Mouse (Mus musculus) CH12.LX (cell line): ENCODE data around the gene Trio. TPM values are rescaled to one million over a fixed set of nuclear protein-coding genes. Genes with fewer than 3 reads are reported as not detected.
A peak's percentile ranks its signal among the peaks of the same experiment; 100 is the strongest.

Experiments used
- DNase-seq: peaks from one replicate; pipeline ENCODE4 v3.0.0-alpha.2; 2013; ENCODE audit errors: extremely low read depth
- H3K27ac ChIP-seq: 2 replicates; pipeline ENCODE4 v1.5.1; 2012; ENCODE audit warnings: low read depth, mild to moderate bottlenecking, control low read depth, moderate library complexity; ENCODE audit not compliant: insufficient read depth
- H3K27me3 ChIP-seq: replicated peaks from 2 replicates; pipeline ENCODE3; 2012; ENCODE audit warnings: inconsistent platforms
- H3K36me3 ChIP-seq, 2 experiments: replicated peaks in 1 of 2; 2 replicates each; pipeline versions ENCODE3 to v1.6.1; 2012; ENCODE audit warnings: inconsistent platforms in 1 of 2, low read length in 1 of 2, mild to moderate bottlenecking in 1 of 2, mixed read lengths in 1 of 2, moderate library complexity in 1 of 2; ENCODE audit not compliant: control insufficient read depth in 1 of 2, insufficient read depth in 1 of 2
- H3K4me1 ChIP-seq, 2 experiments: 2 replicates each; pipeline ENCODE4 v1.6.1; 2012; ENCODE audit warnings: inconsistent platforms in 1 of 2, moderate library complexity in 1 of 2; ENCODE audit not compliant: insufficient read depth in 2 of 2, control insufficient read depth in 1 of 2
- H3K4me2 ChIP-seq: 2 replicates; pipeline ENCODE4 v1.6.1; 2012; ENCODE audit warnings: low read depth, mild to moderate bottlenecking, control low read depth; ENCODE audit not compliant: poor library complexity, insufficient read depth, severe bottlenecking
- H3K4me3 ChIP-seq, 3 experiments: fragments of 150-350 bp in 1 of 3; sonication (generic) in 1 of 3; replicated peaks in 1 of 3; 2 replicates each; pipeline versions ENCODE3 to v1.5.1; 2011 to 2012; ENCODE audit warnings: low read depth in 2 of 3, low read length in 2 of 3, mild to moderate bottlenecking in 2 of 3, moderate library complexity in 2 of 3, control low read depth in 1 of 3, improper control_type of control experiment in 1 of 3, inconsistent platforms in 1 of 3, mixed read lengths in 1 of 3; ENCODE audit not compliant: poor library complexity in 1 of 3
- H3K79me2 ChIP-seq: replicated peaks from 2 replicates; pipeline ENCODE4 v1.6.1; 2012; ENCODE audit warnings: mild to moderate bottlenecking, moderate library complexity; ENCODE audit not compliant: control insufficient read depth, poor library complexity, insufficient read depth, severe bottlenecking; ENCODE audit errors: extremely low read depth
- H3K9ac ChIP-seq: 2 replicates; pipeline ENCODE4 v1.6.1; 2012; ENCODE audit warnings: low read depth, mild to moderate bottlenecking, control low read depth, moderate library complexity; ENCODE audit not compliant: insufficient read depth
- H3K9me3 ChIP-seq: replicated peaks from 2 replicates; pipeline ENCODE3; 2012; ENCODE audit warnings: low read length, inconsistent platforms, mixed read lengths
- BHLHE40 ChIP-seq: IDR thresholded peaks from 2 replicates; pipeline ENCODE4 v1.6.1; 2011; ENCODE audit warnings: mild to moderate bottlenecking, low read depth, low read length, improper control_type of control experiment
- CTCF ChIP-seq, 2 experiments: IDR thresholded peaks in 1 of 2; conservative IDR thresholded peaks in 1 of 2; 2 replicates each; pipeline ENCODE4 v1.5.1; 2011 to 2012; ENCODE audit warnings: low read depth in 2 of 2, low read length in 2 of 2, improper control_type of control experiment in 1 of 2, inconsistent platforms in 1 of 2, mild to moderate bottlenecking in 1 of 2, moderate library complexity in 1 of 2
- EP300 ChIP-seq: IDR thresholded peaks from 2 replicates; pipeline ENCODE4 v1.6.1; 2011; ENCODE audit warnings: low read length, improper control_type of control experiment
- HCFC1 ChIP-seq: IDR thresholded peaks from 2 replicates; pipeline ENCODE4 v1.6.1; 2012; ENCODE audit warnings: low read depth, mild to moderate bottlenecking, inconsistent platforms, low read length, improper control_type of control experiment
- KAT2A ChIP-seq: IDR thresholded peaks from 2 replicates; pipeline ENCODE4 v1.6.1; 2012; ENCODE audit warnings: low read length, improper control_type of control experiment, inconsistent platforms; ENCODE audit not compliant: insufficient replicate concordance
- MAZ ChIP-seq: IDR thresholded peaks from 2 replicates; pipeline ENCODE4 v1.6.1; 2012; ENCODE audit warnings: low read depth, mild to moderate bottlenecking, inconsistent platforms, low read length, improper control_type of control experiment, moderate library complexity
- MEF2A ChIP-seq: IDR thresholded peaks from 2 replicates; pipeline ENCODE4 v1.6.1; 2014; ENCODE audit warnings: low read depth, mild to moderate bottlenecking, inconsistent platforms, low read length, improper control_type of control experiment, borderline replicate concordance
- MXI1 ChIP-seq: IDR thresholded peaks from 2 replicates; pipeline ENCODE4 v1.6.1; 2011; ENCODE audit warnings: mild to moderate bottlenecking, low read depth, low read length, improper control_type of control experiment
- MYC ChIP-seq: IDR thresholded peaks from 2 replicates; pipeline ENCODE4 v1.6.1; 2011; ENCODE audit warnings: low read depth, mild to moderate bottlenecking, improper control_type of control experiment, low read length
- NELFE ChIP-seq: IDR thresholded peaks from 2 replicates; pipeline ENCODE4 v1.6.1; 2011; ENCODE audit warnings: low read depth, low read length, improper control_type of control experiment
- POLR2A ChIP-seq: IDR thresholded peaks from 2 replicates; pipeline ENCODE4 v1.6.1; 2011; ENCODE audit warnings: low read depth, mild to moderate bottlenecking, improper control_type of control experiment, low read length
- POLR2AphosphoS2 ChIP-seq: IDR thresholded peaks from 2 replicates; pipeline ENCODE4 v1.6.1; 2011; ENCODE audit warnings: low read depth, low read length, improper control_type of control experiment
- SMC3 ChIP-seq: IDR thresholded peaks from 2 replicates; pipeline ENCODE4 v1.6.1; 2011; ENCODE audit warnings: low read depth, low read length, improper control_type of control experiment
- TBP ChIP-seq: conservative IDR thresholded peaks from 2 replicates; pipeline ENCODE4 v1.6.1; 2011; ENCODE audit warnings: low read depth, low read length, improper control_type of control experiment
- TCF12 ChIP-seq: IDR thresholded peaks from 2 replicates; pipeline ENCODE4 v1.6.1; 2014; ENCODE audit warnings: low read depth, mild to moderate bottlenecking, inconsistent platforms, low read length, improper control_type of control experiment
- UBTF ChIP-seq: IDR thresholded peaks from 2 replicates; pipeline ENCODE4 v1.6.1; 2012; ENCODE audit warnings: low read depth, mild to moderate bottlenecking, inconsistent platforms, low read length, improper control_type of control experiment, moderate library complexity
- USF2 ChIP-seq: conservative IDR thresholded peaks from 2 replicates; pipeline ENCODE4 v1.6.1; 2011; ENCODE audit warnings: low read depth, low read length, improper control_type of control experiment
- ZKSCAN1 ChIP-seq: IDR thresholded peaks from 2 replicates; pipeline ENCODE4 v1.6.1; 2012; ENCODE audit warnings: low read depth, inconsistent platforms, low read length, improper control_type of control experiment, borderline replicate concordance
- ZMIZ1 ChIP-seq: IDR thresholded peaks from 2 replicates; pipeline ENCODE4 v1.6.1; 2012; ENCODE audit warnings: low read depth, mild to moderate bottlenecking, inconsistent platforms, low read length, improper control_type of control experiment
- dilution Hi-C: fragments of 300-500 bp; cut with MboI; formaldehyde crosslinking; loops from 2 replicates; pipeline ENCODE4 v1.14.3; 2020; ENCODE audit warnings: low sequenced_read_pairs; ENCODE audit not compliant: extremely low pct_unique_long_range_greater_than_20kb, extremely low pct_ligation_motif_present
- in situ Hi-C: fragments of 300-500 bp; cut with MboI; formaldehyde crosslinking; loops from 3 replicates; pipeline ENCODE4 v1.14.3; 2019; ENCODE audit warnings: low sequenced_read_pairs, low pct_ligation_motif_present, low pct_unique_long_range_greater_than_20kb, mixed read lengths
- polyA plus RNA-seq: library from polyadenylated mRNA; unstranded; fragments of >175 nt; gene quantifications from 2 replicates; pipeline ENCODE4 v1.2.1, GENCODE M21; 2012; ENCODE audit warnings: low read depth; ENCODE audit not compliant: insufficient read length
- total RNA-seq, 2 experiments: library from RNA; depleted of rRNA; stranded (reverse); fragments of 300-350 nt in 1 of 2; fragments of >200 nt in 1 of 2; gene quantifications; 2 replicates each; pipeline ENCODE4 v1.2.3; 2012 to 2014

Trio gene
- total and polyA plus RNA-seq, 3 experiments: 3.9 to 17.5 (median 4.3) TPM

- peaks cover 0 to 83% of the 10 kb centered on the region in 2 experiments for H3K36me3 ChIP-seq
- H3K4me3 ChIP-seq: no peak overlapping the region
- no peak overlapping the region for H3K9ac ChIP-seq
- no peaks in the 10 kb centered on the region for H3K27me3 ChIP-seq
- H3K9me3 ChIP-seq: no peaks in the 10 kb centered on the region
- H3K4me1 ChIP-seq: peaks cover 0 to 52% of the 10 kb centered on the region in 2 experiments; a peak in 2 of 4 replicates
- in situ Hi-C loops: loop anchor here (5.0 kb wide), 1 partner anchor 73 kb away; no protein-coding TSS in a partner anchor
- TF ChIP-seq EP300 (no peak), CTCF (conservative IDR thresholded peaks at IDR 0.05 in 1 of 2, IDR thresholded peaks at IDR 0.05 in 1 of 2; ENCODE audit: low read depth in 2 of 2, low read length in 2 of 2) (peak in 1 of 2 experiments; percentile 32; a peak in 2 of 4 replicates), MYC (no peak), SMC3 (peak; percentile 19)
- H3K79me2 ChIP-seq: no peaks in the 10 kb centered on the region
- no peak overlapping the region for H3K27ac ChIP-seq
- DNase-seq: no peak
- dilution Hi-C loops: no loop called here
- no peak overlapping the region for H3K4me2 ChIP-seq
Observed at GRCm38 (mm10) chr15:27754571-27755260, 270.9 kb downstream of the Trio start.

- in situ Hi-C loops (no loop called here), dilution Hi-C loops (no loop called here)
- Histone ChIP-seq H3K27me3 (no peaks in the 10 kb centered on the region), H3K4me1 (peaks cover 0 to 45% of the 10 kb centered on the region in 2 experiments; a peak in 2 of 4 replicates), H3K36me3 (peaks cover 0 to 84% of the 10 kb centered on the region in 2 experiments), H3K4me2 (no peak overlapping the region), H3K79me2 (no peaks in the 10 kb centered on the region), H3K9me3 (no peaks in the 10 kb centered on the region), H3K4me3 (no peak overlapping the region), H3K27ac (no peak overlapping the region), H3K9ac (no peak overlapping the region)
- no peak for DNase-seq
- TF ChIP-seq POLR2A (no peak), HCFC1 (no peak), ZMIZ1 (no peak), TCF12 (no peak), MXI1 (no peak), BHLHE40 (no peak), USF2 (no peak)
Observed at GRCm38 (mm10) chr15:27753923-27754322, 271.7 kb downstream of the Trio start.

GRCm38 (mm10) chr15:27752677-27753342 lies 272.8 kb downstream of the Trio start:
- in situ Hi-C loops: no loop called here
- no peak for DNase-seq

More at GRCm38 (mm10) chr15:27752677-27753342, 272.8 kb downstream of the Trio start:
- TF ChIP-seq CTCF (conservative IDR thresholded peaks at IDR 0.05 in 1 of 2, IDR thresholded peaks at IDR 0.05 in 1 of 2; ENCODE audit: low read depth in 2 of 2, low read length in 2 of 2): no peak
- no peak for TF ChIP-seq TCF12
- TF ChIP-seq KAT2A: no peak
- TF ChIP-seq UBTF: no peak
- no peak for TF ChIP-seq POLR2AphosphoS2
- no peak for TF ChIP-seq EP300
- no peak for TF ChIP-seq ZKSCAN1
- TF ChIP-seq MAZ: no peak
- no peak for TF ChIP-seq TBP
- TF ChIP-seq MEF2A: no peak
- TF ChIP-seq NELFE: no peak
- TF ChIP-seq HCFC1: no peak
- no peak for TF ChIP-seq MXI1
- Histone ChIP-seq H3K79me2 (no peaks in the 10 kb centered on the region), H3K4me1 (peaks cover 0 to 34% of the 10 kb centered on the region in 2 experiments; a peak in 2 of 4 replicates), H3K9ac (no peak overlapping the region), H3K4me2 (no peak overlapping the region), H3K4me3 (no peak overlapping the region), H3K27me3 (no peaks in the 10 kb centered on the region), H3K27ac (no peak overlapping the region), H3K36me3 (peaks cover 0 to 88% of the 10 kb centered on the region in 2 experiments), H3K9me3 (no peaks in the 10 kb centered on the region)
- dilution Hi-C loops: no loop called here
